Mouse (Mus musculus) testis, postnatal 14 days (tissue): ENCODE measurements around the gene Gm21905.

Experiments
- DNase-seq: peaks from one replicate; pipeline ENCODE4 v3.0.0; 2021; ENCODE audit warnings: low spot score

Gene Gm21905

GRCm38 (mm10) chr5:67946321-67946720 is at the start of gene Gm21905:
Gene Gm21905, minus strand, starts transcription at chr5:67946421.
- DNase-seq: no peak

GRCm38 (mm10) chr5:67990426-67990825 is 44.2 kb upstream of the Gm21905 start:
- no peak for DNase-seq

DNA sequence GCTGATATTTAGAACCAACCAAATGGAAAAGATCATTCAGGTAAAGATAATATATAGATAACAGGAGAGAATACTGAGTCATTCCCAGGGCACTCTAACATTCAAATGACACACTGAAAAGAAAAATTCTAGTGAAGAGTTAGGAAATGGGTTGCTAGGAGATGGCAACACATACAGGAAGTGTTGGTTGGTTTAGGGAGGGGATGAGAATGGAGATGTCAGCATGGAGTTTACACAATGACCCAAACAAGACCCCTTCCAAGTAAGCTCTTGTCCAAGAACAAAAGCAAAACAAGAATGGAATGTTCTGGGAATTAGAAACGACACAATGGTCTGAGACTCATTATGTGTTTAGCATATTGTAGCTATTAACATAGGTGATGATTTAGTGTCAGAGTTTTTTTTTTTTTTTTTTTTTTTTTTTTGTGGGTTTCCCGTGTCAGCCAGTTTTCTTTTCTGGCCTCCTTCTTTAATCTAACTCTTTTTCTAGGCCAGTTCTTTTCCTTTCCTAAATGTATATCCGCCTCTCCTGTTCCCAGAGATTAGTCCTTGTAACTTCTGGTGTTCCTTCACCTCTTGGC is 35.8 kb upstream of the Gm21905 start:
- DNase-seq: no peak

DNA sequence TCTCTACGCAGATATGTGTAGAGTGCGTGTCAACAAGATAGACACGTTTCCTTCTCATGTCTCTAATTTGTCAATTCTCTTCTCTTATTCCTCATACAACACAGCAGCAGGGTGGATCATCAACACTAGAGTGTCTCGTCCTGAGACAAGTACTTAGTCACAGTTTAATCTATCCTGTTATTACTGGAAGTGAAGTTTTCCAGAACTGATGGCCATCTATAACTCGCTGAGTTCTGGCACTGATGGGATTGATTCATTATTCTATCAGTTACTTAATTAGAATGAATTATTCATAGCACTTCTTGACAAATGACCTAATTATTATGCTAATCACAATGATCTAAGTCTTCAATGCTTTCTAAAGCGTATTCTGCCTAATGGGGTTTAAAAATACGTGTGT is 23.3 kb upstream of the Gm21905 start:
- no peak for DNase-seq

DNA sequence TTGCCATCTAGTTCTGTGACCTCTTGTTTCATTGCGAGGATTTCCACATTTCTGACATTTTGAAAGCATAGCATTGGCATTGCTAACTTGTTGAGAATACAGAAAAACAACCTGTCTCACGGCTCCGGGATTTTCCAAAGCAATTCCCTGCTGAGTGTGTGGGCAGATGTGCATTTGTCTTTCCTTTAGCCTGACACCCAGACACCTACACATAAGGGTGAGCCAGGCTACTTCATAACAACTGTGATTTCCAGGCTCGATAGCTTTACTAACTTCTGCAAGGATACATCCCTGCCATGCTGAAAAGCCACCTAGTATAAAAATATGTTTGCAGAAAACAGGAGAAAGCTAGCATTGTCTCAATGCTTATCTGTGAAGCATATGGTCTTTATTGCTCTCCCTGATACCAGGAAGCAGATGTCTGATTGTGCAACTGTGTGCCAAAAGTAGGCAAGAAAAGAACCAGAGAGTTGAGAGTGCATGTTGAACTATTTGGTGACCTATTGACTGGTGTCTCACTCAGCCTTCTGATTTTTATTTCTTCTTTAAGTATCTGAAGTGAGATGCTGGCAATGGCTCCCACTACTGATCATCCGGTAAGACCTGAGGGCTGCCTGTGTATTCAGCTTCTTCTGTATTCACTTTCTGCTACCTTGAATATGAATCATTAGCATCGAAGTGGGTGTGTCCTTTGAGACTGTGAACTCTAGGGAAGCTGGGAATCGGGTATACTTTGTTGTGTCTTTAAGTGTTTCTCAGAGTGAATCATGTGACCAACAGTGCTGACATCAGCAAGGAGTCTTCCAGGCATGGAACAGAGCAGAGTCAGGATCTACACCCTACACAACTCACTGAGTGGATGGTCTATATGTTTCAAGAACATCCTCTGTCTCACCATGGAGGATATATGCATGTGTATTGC is 15.7 kb upstream of the Gm21905 start:
- DNase-seq: no peak

- DNase-seq: no peak
Measured at GRCm38 (mm10) chr5:67955486-67955885, 9.3 kb upstream of the Gm21905 start.

- DNase-seq: no peak
Measured at GRCm38 (mm10) chr5:67954097-67954496, 7.9 kb upstream of the Gm21905 start.

GRCm38 (mm10) chr5:67948074-67948473 is 1.9 kb upstream of the Gm21905 start:
- no peak for DNase-seq

DNA sequence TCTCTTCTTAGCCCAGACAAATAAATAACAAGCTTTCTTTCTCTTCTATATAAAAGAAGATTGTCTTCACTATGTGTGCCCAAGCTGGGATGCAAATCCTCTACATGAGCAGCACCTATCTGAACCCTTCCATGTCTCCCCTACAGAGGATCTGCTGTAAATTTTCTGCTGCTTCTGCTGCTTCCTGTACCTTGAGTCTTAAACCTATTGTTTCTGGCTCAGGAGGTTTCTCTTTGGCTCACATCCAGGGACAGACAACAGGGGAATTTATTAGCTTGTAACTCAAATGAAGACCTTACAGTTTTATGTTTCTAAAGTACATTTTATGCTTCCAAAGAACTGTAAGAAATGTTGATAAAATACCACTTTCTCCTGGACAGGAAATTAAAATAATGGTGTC is 785 bp upstream of the Gm21905 start:
- no peak for DNase-seq

DNA sequence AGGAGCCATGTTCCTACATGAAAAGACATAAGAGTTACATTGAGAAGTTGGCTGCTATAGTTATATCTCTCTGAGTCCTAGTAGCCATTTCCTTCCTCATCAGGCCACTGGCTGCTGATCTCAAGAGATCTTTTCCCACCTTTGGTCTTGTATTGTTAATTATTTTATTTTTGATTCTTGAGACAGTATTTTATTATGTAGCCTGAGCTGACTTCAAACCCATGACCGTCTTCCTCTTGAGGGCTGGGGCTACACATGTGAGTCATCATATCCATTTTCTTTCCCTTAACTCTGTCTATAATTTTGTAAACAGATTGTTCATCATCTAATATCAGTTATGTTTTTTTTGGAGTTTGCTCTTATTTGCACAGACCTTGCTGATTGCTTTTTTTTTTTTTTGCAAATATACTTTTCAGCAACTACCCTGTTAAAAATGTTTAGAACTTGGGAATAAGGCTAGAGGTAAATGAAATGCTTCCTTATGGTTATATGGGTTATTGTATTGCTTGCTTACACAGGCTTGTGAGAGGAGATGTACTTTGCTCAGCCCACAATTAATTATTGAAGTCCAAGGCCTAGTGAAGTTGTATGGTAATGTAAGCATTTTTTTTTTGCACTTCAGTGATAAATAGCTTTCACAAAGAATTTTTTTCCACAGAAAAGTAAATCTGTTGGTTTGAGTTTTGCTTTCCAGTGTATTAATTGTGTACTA is 2.0 kb downstream of the Gm21905 start:
- no peak for DNase-seq

DNA sequence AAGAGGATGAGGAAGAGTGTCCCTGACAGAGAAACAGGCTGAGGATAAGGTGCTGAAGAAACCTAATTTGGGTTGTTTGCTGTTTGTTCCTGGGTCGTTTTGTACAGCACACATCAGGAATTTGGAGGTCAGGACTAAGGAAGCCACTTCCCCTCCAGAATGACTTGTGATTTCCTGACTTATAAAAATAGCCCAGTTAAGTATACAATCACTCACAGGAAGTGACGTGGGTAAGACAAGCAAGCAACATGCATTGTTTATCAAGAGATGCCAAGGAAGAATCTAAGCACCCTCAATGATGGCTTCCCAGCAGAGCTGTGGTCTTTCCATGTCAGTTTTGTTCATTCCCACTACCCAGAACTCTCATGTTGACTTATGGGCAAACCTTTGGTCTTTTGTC is 3.0 kb downstream of the Gm21905 start:
- DNase-seq: no peak

DNA sequence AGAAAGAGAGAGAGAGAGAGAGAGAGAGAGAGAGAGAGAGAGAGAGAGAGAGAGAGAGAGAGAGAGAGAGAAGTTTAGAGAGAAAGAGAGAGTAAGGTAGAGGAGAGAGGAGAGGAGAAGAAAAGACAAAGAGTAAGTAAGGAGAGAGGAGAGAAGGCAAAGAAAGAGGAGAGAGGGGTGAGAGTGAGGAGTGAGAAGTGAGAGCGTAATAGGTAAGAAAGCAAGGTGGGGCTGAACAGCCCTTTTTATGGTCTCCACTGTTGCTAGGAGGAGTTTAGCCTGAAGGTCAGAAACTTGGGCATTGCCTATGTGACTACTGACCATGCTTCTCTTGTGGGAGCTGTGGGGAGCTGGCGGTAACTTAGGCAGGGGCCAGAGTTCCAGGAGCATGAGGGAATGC is 4.9 kb downstream of the Gm21905 start, which contains the start of gene Gm5108:
TSS of gene Gm5108 (plus strand) at position 301 of the 400 bp plus-strand sequence.
- no peak for DNase-seq

DNA sequence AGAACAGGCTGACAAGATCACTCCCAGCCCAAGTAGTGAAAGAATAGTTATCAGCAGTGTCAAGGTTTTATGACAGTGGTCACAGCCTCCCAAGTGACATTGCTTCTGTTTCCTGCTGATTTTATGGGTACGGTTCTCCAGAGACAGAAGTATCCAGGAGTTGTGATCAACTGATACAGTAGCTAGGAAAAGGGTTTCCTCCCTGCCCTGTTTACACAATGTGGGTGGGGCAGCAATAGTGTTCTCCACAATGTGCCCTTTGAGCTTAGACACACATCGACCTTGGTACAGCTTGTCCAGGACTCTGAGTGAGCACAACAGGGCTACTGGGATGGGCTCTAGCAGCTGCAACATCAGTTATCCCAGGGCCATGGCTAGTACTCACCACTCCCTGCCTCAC is 14.6 kb downstream of the Gm21905 start:
- peak; percentile 12 for DNase-seq

GRCm38 (mm10) chr5:67930584-67930983 is 15.6 kb downstream of the Gm21905 start:
- no peak for DNase-seq

GRCm38 (mm10) chr5:67904555-67904954 is 41.7 kb downstream of the Gm21905 start:
- DNase-seq: no peak

- DNase-seq: no peak
Measured at GRCm38 (mm10) chr5:67898921-67899320, 47.3 kb downstream of the Gm21905 start.

GRCm38 (mm10) chr5:67884422-67885210 is 61.6 kb downstream of the Gm21905 start:
- DNase-seq: no peak

DNA sequence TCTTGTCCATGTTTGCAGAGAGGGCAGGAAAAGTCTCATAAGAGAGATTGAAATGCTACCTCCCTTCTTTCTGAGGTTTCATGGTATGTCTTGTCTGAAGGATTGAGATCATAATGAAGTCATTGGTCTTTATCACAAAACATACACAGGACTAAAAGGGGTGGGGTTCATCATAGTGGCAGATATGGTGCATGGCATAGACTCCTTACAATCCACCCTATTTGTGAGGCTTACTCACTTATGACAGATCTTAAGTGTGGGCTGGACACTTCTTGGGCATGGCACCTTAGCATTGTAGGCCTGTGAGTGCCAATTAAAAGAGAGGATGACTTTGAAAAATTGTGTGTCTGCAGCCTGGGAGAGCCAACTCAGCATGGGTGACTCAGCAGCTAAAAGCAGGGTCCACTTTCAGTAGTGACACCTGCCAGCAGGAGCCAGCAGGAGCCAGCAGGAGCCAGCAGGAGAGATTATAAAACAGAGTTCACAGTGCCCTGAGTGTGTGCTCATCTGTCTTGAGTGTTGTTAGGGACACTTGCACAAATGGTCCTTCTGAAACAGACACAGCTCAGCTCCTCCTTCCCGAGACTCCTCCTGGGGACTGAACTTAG is 62.6 kb downstream of the Gm21905 start:
- DNase-seq: no peak
